Mouse (Mus musculus): ENCODE measurements around the gene Nqo2.

DNA sequence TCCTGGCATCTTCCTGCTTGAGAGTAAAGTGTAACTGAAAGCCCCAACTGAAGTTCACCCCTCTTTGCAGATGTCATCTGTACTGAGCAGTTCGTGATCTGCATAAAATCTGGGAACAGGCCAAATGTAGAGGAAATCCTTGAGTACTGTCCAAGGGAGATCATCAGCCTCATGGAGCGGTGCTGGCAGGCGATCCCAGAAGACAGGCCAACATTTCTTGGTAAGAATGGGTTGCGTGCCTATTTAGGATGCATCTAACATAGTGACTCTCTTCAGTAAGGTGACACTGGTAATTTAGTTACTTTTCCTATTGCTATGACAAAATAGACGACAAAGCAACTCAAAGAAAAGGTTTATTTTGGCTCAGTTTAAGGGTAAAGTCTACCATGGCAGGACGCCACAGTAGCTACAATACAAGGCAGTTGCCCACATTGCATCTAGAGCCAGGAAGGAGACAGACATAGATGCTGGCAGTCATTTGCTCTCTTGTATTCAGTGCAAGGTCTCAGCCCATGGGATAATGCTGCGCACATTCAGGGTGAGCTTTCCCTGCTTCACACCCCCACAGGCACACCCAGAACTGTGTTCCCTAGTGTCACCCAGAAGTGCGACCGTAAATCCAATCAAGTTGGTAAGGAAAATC is 52.6 kb downstream of the Nqo2 start:
- TF ChIP-seq POLR2A (IDR thresholded peaks at IDR 0.05; ENCODE audit: low read depth, low read length) (no peak), CTCF (conservative IDR thresholded peaks at IDR 0.05; ENCODE audit: insufficient read depth, insufficient read length, low read depth, low read length) (no peak)

Measured in kidney, adult 2 months (tissue).